Mouse (Mus musculus): ENCODE data around the gene Egfem1.

DNA sequence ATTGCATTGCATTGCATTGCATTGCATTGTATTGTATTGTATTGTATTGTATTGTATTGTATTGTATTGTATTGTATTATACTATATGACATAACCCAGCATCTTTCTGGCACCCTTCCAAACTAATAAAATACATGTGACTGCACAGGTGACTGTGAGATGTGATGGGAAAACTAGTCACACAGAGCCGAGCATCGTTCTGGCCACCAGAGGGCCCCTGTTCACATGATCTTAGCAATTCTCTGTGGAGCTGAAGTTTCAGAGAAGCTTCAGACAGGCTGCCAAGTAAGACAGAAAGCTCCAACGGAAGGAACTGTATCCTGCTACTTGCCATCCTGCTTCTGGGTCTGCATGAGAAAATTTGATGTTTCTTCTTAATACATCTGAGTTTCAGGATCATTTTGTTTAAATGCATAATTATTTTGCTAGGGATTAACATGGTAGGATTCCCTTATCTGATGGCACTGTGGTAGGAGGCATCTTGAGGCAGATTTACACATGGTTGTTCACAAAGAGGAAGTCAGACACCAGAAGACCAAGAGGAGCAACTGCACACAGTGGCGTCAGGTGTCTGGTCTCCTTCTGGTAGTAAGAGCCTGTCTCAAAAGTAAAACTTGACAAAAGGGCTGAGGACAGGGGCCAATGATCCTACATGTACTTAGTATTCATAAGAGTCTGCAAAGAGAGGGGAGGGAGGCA lies 648.4 kb downstream of the Egfem1 start:
- TF ChIP-seq POLR2A (IDR thresholded peaks at IDR 0.05; ENCODE audit: borderline replicate concordance, low read depth, low read length) (no peak), CTCF (IDR thresholded peaks at IDR 0.05; ENCODE audit: low read depth, low read length) (no peak)

Measured in bone marrow macrophage, adult 2 months (primary cell).